Mouse (Mus musculus) regulatory T cell (primary cell): ENCODE results near the gene Anln.
"Not testable (repeated sequence)": the region's sequence is repeated elsewhere in the genome, so short reads cannot be mapped to it uniquely, and the experiment has no call there.

Source experiments
- in situ Hi-C: fragments of 300-600 bp; cut with MboI, MseI; formaldehyde crosslinking; loops from one replicate; pipeline ENCODE4 v1.15.1; 2025; ENCODE audit warnings: high pct_unique_total_duplicates

The Anln gene

GRCm38 (mm10) chr9:22322381-22323211 is 66.4 kb downstream of the Anln start:
- in situ Hi-C loops = no loop called here

GRCm38 (mm10) chr9:22319109-22319508 is 69.9 kb downstream of the Anln start:
- in situ Hi-C loops = no loop called here

DNA sequence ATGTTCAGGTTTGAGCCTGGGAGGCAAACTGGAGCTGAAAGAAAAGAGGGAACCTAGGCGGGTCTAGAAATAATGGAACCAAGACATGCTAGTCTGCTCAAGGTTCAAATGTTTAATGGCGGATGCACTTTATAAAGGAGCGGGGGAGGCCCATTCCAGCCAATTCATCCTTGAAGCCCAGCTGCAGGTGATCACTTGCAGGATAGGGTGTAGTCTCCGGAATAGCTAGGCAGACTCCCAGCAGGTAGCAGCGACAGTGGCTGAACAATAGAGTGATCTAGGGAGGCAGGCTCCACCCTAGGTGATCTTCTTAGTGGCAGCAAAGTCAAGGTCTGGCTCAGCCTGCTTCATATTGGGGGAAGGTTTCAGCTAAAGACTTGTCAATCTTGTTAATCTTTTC is 72.9 kb downstream of the Anln start:
- in situ Hi-C loops = not testable (repeated sequence)

GRCm38 (mm10) chr9:22314066-22314465 is 74.9 kb downstream of the Anln start:
- in situ Hi-C loops = no loop called here

DNA sequence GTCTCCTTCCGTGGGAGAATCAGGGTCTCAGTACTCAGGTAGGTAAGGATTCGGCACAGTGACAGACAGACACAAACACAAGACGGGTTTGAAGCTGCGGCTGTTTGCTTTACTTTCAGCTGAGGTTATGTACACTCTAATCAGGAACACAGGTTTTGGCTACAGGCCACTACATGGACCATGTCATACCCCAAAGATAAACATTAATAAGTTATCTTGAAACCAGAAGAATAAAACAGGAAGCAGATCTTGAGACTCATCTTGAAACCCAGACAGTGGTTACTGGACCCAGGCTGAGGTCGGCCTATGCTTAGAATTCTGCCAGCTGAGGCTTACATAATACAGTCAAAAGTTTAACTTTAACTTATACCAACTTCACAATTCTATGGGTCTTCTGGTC is 75.8 kb downstream of the Anln start:
- in situ Hi-C loops = no loop called here

DNA sequence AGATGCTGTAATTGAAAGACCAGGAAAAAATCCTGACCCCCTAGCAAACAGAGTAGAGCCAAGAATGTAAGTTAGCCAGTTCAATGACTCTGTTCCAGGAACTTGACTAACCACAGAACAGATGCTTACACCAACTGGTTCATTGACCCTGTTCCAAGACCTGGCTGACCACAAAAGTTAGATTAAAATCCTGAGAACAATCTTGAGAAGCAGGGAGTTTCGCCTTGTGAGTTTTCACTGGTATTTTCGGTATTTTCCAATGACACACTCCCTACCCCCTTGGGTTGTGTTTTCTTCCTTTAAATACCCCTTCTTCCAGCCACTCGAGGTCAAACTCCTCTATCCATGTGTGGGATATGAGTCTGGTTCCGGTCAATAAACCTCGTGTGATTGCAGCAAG is 79.3 kb downstream of the Anln start:
- in situ Hi-C loops = no loop called here

DNA sequence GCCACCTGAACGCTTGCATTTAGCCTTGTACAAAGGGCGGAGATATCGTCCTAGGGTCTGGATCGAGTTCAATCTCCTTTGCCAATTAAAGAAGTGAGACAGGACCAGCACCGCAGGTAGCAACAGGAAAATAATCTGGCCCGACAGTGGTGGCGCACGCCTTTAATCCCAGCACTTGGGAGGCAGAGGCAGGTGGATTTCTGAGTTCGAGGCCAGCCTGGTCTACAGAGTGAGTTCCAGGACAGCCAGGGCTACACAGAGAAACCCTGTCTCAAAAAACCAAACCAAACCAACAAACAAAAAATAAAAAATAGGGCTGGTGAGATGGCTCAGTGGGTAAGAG is 81.1 kb downstream of the Anln start:
- in situ Hi-C loops = not testable (repeated sequence)

GRCm38 (mm10) chr9:22307156-22307919 is 81.7 kb downstream of the Anln start, which contains the start of gene Zfp810:
Gene Zfp810 (minus strand): TSS chr9:22307648.
- in situ Hi-C loops = no loop called here

DNA sequence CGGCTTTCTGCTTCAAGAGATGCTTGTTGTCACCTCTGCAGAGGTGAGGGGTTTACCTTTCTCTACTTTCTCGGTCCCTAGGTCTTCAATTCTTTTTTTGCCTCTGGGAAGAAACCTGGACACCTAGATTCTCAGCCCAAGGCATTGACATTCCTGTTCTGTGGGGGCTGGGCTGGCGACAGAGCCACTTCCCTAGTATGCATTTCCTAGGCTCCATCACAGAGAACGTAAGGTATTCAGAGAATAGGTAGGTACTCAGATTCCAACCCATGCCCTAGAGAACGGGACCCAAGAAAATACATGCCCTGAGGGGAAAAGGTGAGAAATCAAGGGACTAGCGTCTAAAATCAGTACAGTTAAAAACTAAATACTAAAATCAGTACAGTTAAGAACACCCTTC is 82.3 kb downstream of the Anln start:
- in situ Hi-C loops = no loop called here

DNA sequence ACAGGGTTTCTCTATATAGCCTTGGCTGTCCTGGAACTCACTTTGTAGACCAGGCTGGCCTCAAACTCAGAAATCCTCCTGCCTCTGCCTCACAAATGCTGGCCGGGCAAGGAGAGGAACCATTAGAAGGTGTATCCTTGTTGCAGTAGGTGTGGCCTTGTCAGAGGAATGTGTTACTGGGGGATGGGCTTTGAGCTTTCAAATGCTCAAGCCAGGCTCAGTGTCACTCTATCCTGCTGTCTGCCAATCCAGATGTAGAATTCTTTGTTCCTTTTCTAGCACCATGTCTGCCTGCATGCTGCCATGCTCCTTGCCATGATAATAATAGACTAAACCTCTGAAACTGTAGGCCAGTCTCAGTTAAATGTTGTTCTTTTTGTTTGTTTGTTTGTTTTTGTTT is 86.8 kb downstream of the Anln start:
- in situ Hi-C loops = no loop called here
